Mouse (Mus musculus): ENCODE results near the gene Yif1a.

The Yif1a gene

DNA sequence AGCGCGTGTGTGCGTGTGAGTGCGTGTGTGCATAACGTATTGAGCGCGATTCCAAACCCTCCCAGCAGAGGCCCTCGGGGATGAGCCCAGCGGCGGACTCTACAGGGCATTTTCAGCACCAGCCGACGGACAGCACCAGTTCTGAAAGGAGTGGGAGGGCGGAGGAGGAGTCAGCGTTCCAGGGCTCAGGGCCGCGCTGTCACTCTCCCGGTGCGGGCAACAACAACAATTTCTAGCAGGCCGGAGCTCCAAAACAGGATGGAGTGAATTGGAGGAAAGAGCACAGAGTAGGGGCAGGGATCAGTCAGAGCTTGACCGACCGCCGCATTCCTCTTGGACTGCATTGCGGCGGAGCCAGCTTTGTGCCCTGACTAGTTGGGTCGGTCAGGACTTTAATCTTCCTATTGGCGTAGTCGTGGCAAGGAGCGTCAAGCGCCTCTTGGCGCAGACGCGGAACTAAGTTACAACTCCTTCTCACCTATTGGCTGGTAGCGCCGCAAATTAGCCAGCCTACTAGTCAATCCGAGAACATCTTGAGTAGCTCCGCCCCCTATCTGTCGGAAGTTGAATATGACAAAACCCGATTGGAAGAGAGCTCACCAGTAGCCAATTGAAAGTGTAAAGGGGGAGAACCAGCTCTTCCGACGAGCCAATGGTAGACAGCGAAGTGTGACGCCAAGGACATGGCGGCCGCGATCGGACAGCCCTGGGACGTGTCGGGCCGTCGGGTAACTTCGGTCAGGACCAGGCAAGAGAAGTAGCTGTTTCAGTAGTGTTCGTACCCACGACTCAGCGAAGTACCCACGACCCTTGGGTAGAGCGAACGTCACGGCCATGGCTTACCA is at the start of gene Yif1a:
Gene Yif1a (plus strand): TSS at position 655 of the 845 bp plus-strand sequence.
- peak; percentile 93 for DNase-seq (ENCODE audit: low read depth, low spot score)

DNA sequence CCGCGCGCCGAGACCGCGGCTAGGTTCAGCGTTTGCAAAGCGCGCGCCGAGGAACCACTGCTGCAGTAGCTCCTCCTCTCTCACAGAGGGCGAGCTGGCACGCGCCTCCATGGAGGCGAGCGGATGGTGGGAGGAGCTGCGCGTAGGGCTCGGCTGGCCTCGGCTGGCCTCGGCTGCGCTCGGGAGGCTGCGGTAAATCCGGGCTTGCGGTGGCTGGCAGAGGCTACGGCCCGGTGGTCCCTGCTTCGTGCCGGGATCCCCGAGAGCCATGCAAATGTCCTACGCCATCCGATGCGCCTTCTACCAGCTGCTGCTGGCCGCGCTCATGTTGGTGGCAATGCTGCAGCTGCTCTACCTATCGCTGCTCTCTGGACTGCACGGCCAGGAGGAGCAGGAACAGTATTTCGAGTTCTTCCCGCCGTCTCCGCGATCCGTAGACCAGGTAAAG is 49.6 kb upstream of the Yif1a start, which contains the start of the genes B4gat1 and AC124502.3:
Gene B4gat1 (plus strand): TSS at position 118 of the 448 bp plus-strand sequence.
Gene AC124502.3 (plus strand): TSS at position 183 of the 448 bp plus-strand sequence.
- no peak for DNase-seq (ENCODE audit: low read depth, low spot score)

DNA sequence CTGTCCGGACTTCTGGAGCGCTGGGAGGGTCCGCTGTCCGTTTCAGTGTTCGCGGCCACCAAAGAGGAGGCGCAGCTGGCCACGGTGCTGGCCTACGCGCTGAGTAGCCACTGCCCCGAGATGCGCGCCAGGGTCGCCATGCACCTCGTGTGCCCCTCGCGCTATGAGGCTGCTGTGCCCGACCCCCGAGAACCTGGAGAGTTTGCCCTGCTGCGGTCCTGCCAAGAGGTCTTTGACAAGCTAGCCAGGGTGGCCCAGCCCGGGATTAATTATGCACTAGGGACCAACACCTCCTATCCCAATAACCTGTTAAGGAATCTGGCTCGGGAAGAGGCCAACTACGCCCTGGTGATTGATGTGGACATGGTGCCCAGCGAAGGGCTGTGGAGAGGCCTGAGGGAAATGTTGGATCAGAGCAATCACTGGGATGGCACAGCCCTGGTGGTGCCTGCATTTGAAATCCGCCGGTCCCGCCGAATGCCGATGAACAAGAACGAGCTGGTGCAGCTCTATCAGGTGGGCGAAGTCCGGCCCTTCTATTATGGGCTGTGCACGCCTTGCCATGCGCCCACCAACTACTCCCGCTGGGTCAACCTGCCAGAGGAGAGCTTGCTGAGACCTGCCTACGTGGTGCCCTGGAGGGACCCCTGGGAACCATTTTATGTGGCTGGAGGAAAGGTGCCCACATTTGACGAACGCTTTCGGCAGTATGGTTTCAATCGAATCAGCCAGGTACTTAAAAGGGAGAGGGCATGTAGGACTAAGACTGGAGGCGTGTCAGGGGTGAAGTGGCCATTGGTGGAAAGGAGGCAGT is 48.8 kb upstream of the Yif1a start:
- no peak for DNase-seq (ENCODE audit: low read depth, low spot score)

DNA sequence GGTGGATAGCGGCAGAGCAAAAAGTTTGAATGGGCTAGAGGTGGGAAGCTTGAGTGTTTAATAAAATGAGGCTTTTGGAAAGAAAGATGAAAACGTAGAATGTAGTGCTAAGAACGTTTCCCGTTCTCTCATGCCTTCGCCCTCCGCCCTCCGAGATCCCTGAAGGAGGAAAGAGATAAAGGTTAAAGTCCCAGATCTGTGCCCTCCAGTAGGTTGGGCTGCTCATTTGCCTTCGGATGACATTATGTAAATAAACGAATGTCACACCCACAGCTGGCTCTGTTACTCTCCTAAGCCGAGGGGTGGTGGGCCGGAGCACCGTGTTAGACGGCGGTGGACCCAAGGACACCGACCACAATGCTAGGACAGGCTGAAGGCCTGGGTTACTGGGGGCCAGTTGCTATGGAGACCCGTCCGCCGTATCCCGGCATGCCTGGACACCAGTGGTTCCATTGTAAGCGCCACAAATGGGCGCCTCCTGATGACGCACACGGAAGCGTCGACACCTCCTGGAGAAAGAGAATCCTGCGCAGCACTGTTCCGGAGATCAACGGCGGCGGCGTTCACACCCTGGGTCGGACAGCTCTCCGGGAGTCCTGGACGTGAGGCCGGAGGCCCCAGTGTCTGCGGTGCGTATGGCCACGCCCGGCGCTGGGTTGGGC is 47.3 kb upstream of the Yif1a start, which contains the start of gene Brms1:
Gene Brms1 (plus strand): TSS at position 493 of the 662 bp plus-strand sequence.
- DNase-seq (ENCODE audit: low read depth, low spot score) = no peak

DNA sequence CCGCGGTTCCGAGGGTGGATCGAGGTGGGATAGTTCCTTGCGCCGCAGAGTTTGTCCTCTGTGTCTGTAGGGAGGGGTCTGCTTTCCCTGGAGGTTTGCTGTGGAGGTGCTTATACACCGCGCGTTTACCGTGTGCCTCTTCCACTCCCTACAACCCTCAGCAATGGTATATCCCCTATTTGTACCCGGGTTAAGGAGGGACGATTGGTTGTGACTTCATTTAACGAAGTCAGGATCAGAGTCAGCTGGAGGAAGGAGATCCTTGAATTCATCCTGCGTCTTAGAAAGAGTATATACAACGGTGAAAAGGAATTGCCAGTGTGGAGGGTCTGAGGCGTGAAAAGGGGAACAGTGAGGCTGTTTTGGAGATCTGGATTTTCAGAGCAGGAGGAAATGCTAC is 46.8 kb upstream of the Yif1a start:
- no peak for DNase-seq (ENCODE audit: low read depth, low spot score)

DNA sequence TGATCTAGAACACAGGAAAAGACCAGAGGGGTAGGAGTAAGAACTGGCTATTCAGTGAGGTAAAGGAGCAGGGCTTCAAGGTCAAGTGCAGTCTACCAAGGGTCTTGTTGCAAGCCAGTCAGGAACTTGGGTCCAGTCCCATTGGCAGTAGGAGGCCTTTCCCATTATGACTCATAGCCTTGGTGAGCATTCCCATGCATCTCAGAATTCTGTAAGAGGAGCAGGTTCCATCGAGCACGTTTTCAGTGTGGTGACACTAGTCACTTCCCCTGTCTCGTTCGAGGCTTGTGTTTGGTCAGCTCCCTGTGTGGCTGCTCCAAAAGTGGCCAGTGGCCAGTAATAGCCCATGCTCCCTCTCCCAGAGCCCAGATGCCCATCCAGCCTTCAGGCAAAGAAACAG is 42.8 kb upstream of the Yif1a start:
- DNase-seq (ENCODE audit: low read depth, low spot score) = no peak

DNA sequence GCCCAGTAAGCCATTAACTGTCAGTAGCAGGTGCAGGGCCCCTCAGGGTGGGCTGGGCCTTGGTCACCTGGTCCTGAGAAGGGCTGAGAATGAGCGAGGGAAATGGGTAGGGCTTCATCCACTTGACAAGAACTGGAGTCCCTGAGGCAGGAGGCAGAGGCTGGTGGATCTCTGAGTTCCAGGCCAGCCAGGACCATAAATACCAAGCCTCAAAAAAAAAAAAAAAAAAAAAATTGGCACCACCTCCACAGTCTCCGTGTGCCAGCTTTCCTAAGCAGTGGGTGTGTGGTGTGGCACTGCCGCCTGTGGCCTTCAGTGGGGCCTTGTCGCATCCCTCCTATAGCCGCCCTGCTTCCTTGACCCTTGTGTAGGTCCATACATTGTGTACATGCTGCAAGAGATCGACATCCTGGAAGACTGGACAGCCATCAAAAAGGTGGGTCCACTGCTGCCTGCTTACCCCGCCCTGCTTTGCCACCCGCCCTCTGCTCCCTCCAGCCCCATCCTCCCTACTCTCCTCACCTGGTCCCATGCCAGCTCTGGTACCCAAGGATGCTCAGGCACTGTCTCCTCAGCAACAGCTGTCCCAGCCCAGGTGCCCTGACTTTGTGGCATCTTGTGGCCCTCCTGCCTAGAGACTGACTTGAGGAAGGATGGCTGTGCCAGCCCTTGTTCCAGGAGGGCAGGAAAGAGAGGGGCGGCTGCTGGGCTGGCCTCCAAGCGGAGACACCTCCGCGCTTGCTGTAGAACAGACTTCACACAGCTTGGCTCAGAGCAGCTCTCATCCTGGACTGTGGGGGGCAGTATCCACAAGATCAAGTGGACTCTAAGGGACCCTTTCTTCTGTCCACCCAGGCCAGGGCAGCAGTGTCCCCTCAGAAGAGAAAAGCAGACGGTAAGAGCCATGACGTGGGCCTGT is 39.9 kb upstream of the Yif1a start:
- DNase-seq (ENCODE audit: low read depth, low spot score) = no peak

DNA sequence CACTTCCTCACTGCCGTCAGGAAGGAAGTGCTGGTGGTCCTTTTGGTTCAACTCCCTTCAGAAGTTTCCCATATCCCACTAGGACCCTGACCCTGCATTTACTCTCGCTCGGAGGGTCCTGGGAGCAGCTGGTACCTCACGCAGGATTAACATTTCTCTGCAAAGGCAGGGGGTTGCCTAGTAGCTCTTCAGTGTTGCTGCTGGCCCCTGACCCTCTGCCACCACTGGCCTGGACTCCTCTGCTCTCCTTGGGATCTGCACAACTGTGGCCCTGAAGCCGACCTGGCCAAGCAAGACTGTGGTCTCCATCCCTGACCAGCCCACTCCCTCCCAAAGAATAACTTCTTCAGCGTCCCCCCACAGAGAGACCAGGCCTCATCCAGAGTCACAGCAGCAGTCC is 39.0 kb upstream of the Yif1a start:
- DNase-seq (ENCODE audit: low read depth, low spot score) = no peak

DNA sequence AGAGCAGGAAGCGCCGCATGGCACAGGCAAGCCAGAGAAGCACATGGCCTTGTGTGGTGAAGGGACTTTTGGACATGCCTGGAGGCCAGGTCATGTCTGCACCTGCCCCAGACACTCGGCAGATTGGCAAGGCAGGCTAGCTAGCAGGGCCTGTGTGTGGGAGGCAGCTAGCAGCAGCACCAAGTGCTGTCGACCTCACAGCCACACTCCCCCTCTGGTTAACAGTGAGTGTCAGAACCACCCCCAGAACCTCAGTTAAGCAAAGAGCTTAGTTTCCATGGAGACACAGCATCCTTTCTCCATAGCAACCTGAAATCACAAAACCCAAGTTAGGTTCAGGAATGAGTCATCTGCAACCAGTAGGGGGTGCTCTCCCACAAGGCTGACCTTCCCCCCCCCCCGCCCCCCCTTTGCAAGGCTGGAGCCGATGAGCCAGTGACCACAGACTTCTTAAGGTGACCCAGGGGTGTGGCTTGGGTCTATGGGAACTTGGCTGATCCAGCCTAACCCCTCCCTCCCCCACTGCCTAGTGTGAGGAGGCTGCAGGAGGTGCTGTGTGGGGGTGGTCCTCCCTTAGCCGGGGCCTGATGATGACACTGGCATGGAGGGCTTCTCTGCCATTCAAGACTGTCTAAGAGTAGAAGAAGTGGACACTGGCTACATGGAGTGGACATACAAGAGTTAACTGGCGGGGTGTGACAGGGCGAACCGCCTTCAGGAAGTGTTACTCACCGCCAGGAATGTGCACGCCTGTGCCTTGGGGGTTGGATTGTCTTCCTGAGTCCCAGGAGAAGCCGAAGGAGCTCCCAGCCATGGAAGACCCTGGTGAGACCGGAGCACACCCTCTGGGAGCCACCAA is 38.1 kb upstream of the Yif1a start, which contains the start of gene Rin1:
Gene Rin1 (plus strand): TSS at position 435 of the 859 bp plus-strand sequence.
- no peak for DNase-seq (ENCODE audit: low read depth, low spot score)

DNA sequence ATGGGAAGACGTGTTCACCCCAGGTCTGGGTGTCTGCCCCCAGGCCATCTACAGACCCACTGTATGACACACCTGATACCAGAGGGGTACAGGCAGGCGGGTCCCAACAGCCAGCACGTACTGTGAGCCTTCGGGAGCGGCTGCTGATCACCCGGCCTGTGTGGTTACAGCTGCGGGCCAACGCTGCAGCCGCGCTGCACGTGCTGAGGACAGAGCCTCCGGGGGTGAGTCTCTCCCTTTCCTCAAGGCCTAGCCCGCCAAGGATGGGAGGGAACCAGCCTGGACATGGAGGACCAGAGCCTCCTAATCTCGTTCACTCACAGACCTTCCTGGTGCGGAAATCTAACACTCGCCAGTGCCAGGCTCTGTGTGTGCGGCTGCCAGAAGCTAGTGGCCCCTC is 37.3 kb upstream of the Yif1a start:
- DNase-seq (ENCODE audit: low read depth, low spot score) = no peak

DNA sequence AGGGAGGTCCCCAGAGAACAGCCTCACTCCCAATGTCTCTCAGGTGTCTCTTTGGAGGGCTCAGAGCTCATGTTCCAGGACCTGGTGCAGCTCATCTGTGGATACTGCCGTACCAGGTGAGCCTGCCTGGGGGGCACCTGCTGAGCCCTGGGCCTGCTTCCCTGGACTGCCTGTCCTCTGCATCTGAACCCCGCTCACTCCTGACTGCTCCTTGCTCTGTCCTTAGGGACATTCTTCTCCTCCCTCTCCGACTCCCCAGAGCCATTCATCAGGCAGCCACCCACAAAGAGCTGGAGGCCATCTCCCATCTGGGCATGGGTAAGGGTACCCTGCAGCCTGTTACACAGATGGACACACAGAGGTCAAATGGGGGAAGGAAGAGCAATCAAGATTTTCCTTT is 36.8 kb upstream of the Yif1a start:
- no peak for DNase-seq (ENCODE audit: low read depth, low spot score)

DNA sequence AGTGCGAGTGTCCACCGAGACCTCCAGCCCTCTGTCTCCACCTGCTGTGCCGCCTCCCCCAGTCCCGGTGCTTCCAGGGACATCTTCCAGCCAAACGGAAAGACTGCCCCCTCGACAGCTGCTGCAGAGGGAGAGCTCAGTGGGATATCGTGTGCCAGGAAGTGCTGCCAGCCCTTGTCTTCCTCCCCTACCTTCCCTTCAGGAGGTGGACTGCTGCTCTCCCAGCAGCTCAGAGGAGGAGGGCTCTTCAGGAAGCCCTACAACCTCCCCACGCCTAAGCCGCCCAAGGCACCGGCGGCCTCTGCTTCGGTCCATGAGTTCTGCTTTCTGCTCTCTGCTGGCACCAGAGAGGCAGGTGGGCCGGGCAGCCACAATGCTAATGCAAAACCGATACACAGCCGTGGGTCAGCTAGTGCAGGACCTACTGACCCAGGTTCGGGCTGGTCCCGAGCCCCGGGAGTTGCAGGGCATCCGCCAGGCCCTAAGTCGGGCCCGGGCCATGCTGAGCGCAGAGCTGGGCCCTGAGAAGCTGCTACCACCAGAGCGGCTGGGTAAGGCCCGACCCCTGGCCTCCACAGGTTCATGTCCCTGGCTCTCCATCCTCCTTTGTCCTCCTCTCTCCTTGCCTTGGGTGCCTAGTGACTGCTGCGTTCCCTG is 36.0 kb upstream of the Yif1a start:
- DNase-seq (ENCODE audit: low read depth, low spot score) = no peak

DNA sequence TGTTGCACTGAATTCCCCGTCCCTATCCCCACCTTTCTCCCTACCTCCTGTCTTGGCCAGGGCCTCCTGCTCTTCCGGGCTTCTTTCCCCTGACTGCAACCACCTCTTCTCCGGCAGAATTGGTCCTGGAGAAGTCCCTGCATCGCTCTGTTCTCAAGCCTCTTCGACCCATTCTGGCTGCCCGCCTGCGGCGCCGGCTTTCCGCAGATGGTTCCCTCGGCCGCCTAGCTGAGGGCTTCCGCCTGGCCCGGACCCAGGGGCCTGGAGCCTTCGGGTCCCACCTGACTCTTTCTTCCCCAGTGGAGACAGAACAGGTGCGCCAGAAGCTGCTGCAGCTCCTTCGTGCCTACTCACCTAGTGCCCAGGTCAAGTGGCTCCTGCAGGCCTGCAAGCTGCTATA is 35.5 kb upstream of the Yif1a start:
- DNase-seq (ENCODE audit: low read depth, low spot score) = no peak

DNA sequence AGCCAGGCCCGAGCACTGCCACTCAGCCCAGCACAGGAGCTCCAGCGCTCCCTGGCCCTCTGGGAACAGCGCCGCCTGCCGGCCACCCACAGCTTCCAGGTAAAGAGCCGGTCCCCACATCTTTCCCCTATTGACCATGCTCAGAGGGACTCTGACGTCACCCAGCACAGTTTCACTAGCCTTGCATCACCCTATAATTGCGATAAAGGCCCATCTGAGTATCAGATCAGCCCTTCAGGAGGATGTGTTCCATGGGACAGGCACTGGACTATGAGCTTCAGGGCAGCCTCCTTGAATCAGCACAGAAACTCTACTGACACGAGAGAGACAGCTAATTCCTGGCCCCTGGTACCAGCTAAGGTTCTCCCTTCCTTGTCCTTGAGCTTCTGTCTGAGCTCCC is 34.4 kb upstream of the Yif1a start:
- DNase-seq (ENCODE audit: low read depth, low spot score) = no peak

DNA sequence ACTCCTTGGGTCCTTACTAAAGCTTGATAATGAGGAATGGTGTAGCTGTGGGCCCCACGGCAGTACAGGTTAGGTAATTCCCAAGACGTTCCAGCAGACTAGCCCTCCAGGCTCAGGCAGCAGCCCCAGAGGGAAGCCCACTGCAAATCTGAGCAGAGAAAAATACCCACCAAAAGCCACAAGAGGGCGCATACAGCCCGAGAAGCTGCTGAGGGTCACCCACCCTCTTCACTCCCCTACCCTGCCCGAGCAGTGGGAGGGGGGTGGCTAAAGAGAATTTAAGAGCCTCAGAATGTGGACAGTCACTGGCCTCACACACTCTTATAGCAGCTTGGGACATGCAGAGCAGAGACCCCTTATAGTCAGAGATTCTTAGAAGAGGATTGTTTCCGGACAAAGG is 32.1 kb upstream of the Yif1a start:
- DNase-seq (ENCODE audit: low read depth, low spot score) = no peak

DNA sequence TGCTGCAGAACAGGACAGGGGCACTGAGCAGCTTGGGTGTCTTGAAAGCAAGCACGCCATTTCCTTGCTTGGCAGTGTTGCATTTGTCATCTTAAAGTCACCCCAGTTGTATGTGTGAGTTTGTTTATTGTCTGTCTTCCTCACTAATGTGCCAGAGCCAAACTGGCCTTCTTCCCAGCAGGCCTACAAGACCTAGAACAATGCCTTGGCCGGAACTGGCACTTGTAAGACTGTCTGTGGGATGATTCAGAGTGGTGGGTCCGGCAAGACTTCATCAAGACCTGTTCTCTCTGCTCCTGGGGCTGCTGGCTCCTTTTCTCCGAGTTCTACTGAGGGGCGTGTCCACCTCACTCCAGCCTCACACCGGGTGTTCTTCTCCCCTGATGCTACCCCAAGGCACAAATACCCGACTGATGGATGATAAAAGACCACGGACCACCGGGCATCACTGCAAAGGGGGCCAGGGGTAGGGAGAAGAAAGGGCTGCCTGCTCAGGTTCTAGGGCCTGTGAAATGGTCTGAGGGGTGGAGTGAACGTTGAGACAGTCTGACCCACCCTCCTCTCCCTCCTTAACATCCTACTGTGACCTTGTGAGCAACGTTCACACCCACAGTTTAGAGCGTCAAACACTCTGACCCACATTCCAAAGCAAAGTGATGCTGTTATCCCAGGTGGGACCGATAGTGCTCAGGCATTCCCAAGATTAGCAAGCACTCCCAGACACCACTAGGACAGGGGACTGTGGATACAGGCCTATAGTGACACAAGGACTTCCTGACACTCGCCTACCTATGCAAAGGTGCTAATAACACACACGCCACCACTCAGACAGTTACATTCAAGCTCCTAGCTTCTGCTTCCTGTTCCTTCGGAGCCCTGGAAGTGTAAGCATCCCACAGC is 30.2 kb upstream of the Yif1a start:
- DNase-seq (ENCODE audit: low read depth, low spot score) = no peak

DNA sequence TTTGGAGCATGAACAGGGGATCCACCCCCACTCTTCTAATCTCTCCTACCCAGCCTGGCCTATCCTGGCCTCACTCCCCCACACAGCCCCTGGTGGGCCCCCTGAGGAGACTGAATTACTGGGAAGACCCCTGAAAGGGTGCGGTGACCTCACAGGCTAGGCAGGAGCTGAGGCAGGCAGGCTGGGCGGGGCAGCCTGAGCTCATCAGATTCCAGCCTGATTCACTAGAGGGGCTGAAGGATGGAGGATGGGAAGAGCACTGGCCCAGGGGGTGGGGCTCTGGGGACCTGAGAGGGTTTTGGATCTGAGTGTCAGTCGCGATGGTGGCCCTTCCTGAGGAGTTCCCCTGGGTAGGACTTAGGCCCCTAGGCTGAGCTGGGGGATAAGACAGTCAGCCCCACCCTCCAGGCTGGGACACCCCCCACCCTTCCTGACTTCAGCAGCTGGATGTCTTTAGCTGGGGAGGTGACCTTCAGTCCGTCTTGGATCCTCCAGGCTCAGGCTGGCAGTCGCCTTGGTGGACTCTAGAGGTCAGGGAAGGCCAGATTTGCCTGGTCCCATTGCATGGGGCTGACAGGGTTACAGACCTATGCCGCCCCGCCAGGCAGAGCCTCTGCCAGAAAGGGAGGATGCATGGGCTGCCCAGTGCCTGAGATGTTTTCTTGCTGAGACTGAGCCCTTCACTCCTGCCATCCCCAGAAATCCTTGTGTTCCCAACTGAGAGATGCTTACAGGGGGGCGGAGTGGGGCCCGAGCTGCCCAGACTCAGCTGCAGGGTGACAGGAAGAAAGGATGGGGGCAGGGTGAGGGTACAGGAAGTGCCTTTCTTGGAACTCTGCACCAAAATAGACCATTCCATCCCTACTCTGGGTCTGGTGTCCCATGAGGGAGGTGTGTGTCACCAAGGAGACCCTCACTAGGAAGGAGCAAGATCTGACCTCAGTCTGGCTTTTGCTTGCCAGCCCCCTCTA is 29.3 kb upstream of the Yif1a start:
- DNase-seq (ENCODE audit: low read depth, low spot score) = no peak
